Mouse (Mus musculus) gastrocnemius, postnatal 4 days (tissue): ENCODE measurements around the gene Sumo2. TPM values are rescaled to one million over a fixed set of nuclear protein-coding genes. Genes with fewer than 3 reads are reported as not detected.
"Not testable (repeated sequence)": the region's sequence is repeated elsewhere in the genome, so short reads cannot be mapped to it uniquely, and the experiment has no call there.

Experiments used
- DNase-seq, 2 experiments: peaks; one replicate each; pipeline ENCODE4 v3.0.0; 2021 to 2022; ENCODE audit warnings: low spot score in 2 of 2, mixed read lengths in 2 of 2
- long read RNA-seq, 2 experiments: library from polyadenylated mRNA; stranded (forward); transcript quantifications; one replicate each; pipeline ENCODE4 v2.0.0; 2021
- total RNA-seq, 2 experiments: library from RNA; stranded (reverse); gene quantifications; 2 replicates each; pipeline ENCODE4 v1.2.3; 2021

Sumo2 gene
- total RNA-seq = 100 to 1,000 TPM; 230 to 244 TPM
- long read RNA-seq, experiment 1, transcript Sumo2-207 (4 exons, 1,051 nt) = major isoform, 143 of 158 reads
- long read RNA-seq, experiment 1, transcript Sumo2-205 (4 exons, 911 nt) = minor isoform, 10 of 158 reads
- long read RNA-seq, experiment 1, partial matches to known transcripts = 4 of 158 reads
- long read RNA-seq, experiment 1, other reads (novel, unspliced or antisense) = 1 of 158 reads
- long read RNA-seq, experiment 2, transcript Sumo2-205 (4 exons, 911 nt) = minor isoform, 7 of 170 reads
- long read RNA-seq, experiment 2, transcript Sumo2-207 (4 exons, 1,051 nt) = major isoform, 157 of 170 reads
- long read RNA-seq, experiment 2, partial matches to known transcripts = 5 of 170 reads
- long read RNA-seq, experiment 2, other reads (novel, unspliced or antisense) = 1 of 170 reads

GRCm38 (mm10) chr11:115536038-115536681 is at the start of gene Sumo2:
Gene Sumo2, minus strand, starts transcription at chr11:115536276.
- DNase-seq = peak; percentile 99 to 100

- DNase-seq = no peak
These were observed 49.6 kb upstream of the Sumo2 start for GRCm38 (mm10) chr11:115585573-115586100.

DNA sequence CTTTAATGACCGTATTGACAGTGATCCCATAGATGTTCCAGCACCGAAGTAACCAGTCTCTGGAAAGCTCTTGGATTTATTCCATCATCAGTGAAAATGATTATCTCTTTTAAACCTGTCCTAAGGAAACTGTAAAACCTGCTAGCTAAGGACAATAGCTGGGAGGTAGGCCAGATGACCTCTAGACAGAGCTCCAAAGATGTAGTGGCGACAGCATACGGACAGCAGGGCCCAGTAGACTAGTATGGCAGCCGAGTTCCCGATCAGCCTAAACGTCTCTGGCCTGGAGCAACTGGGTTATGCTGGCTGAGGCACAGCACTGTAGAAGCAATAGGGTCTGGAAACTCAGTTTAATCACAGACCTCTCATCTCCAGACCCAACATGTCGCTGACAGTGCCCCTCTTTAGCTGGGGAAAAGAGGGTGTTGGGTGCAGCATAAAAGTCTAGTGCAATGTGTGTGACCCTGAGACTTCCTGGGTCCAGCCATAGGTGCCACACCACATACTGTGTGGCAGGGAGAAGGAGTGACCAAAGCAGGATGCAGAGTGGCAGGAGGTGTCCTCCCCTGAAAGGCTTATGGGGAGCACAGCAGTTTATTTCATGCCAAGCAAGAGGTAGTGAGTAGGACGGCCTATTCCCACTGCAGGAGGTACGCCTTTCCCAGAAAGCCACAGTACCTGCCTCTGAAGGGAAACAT is 48.4 kb upstream of the Sumo2 start:
- no peak for DNase-seq

DNA sequence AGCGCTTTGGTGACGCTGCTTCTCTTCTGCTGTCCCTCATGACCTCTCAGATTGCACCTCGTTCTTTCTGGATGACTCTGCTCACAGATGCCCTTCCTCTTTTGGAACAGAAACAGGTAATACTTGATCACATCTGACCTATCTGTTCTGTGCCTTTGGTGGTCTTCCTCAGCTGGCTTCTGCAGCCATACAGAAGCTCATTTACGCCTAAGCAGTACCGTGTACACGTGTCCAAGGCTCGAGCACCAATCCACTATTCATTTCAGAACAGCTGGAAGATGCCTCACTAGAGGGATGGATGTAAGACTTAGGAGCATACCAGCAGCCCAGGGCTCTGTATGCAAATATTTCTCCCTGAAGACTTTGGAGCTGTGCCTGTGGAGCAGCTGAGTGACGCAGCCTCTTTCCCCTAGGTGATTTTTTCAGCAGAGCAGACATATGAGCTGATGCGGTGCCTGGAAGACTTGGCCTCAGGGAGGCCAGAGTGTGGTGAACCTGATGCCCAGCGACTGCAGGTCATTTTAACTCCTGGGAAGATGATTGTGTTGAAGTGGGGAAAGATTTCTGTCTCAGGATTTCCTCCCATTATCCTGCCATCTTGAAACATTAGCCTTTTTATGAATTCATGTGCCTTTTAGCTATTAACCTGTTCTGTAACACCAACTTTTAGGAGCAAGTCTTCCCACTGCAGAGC is 47.0 kb upstream of the Sumo2 start:
- DNase-seq = no peak

DNA sequence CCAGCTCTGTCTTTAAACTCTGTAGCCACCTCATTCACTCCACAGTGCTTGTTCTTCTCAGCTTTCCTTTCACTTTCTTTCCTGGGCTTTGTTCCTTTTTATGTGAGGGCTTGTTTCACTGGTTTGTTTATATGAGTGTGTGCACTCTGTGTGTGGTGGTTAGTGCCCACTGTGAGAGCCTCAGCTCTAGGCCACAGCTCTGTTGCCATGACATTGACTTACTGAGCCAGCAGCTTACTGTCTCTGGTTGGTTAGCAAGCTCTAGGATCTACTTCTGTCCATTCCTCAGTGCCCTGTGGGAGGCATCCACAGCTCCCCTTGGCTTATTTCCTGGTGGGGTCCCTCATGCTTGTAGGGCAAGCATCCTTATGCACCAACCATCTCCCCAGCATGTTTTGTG is 43.0 kb upstream of the Sumo2 start:
- DNase-seq = no peak

GRCm38 (mm10) chr11:115564961-115565360 is 28.9 kb upstream of the Sumo2 start:
- DNase-seq = no peak

DNA sequence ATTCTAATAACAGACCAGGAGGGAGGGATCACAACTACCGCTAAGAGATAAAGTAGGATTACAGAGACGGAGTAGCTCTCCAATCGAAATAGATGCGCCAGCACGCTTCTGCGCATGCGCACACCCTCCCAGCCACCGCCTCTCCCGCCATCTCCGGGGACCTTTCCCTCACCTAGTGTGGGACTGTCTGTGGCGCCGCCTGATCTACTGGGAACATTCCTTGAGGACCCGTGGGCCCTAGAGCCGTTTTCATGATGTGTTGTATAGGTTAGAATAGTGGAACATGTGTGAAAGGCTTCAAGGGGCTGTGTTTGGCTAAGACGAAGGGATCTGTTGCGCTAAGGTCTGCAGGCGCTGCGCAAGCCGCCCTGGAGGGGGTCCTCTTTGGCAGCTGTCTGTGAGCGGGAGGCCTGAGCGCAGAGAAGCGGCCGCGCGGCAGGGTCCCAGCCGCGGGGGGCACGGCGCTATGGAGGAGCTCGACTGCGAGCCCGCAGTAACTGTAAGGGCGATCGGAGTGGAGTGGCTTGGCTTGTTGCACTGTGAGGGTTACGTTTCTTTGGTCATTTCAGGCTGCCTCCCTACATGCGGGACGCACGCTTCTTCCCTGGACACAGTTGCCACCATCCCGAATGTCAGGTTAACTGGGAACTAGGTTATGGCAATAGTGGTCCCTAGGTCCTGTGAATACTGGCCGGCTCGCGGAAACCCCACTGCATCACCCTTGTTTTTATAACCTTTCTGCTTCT is 28.2 kb upstream of the Sumo2 start, which contains the start of gene Nup85:
Gene Nup85, plus strand, starts transcription at position 371 of the 746 bp plus-strand sequence.
- DNase-seq = peak; percentile 98 to 99

GRCm38 (mm10) chr11:115563406-115563805 is 27.3 kb upstream of the Sumo2 start:
- DNase-seq = no peak

DNA sequence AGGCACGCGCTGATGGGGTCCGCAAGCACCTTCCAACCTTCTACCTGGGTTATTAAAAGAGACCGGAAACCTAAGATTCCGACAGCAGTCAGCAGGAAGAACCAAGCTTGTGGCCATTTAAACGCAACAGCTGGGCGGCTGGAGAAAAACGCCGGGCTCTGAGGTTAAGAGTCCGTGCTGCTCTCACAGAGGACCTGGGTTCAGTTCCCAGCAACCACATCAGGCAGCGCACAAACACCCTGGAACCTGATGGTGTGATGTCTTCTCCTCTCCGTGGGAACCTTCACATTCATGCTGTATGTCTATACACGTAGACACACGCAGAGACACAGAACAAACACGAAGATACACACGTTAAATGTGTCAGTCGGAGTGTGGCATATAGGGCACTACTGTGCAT is 19.6 kb upstream of the Sumo2 start:
- DNase-seq = no peak

- no peak for DNase-seq
These were observed 16.7 kb upstream of the Sumo2 start for GRCm38 (mm10) chr11:115552783-115553182.

DNA sequence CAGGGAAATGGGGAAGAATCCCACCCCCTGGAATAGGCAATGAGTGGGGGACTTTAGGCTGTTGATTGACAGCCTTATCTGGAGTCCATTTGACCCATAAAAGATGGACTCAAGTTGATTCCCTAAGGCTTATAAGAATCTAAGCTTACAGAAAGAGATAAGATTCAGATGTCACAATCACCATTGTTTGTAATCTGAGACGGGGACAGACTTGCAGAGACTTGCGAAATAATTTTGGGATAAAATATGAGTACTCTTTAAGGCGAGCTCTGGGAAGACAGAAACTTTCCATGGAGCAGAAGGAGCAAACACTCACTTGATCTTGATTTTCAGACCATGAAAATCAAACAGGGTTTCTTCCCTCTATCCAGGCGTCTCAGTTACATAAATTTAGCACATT is 7.5 kb upstream of the Sumo2 start:
- DNase-seq = no peak

DNA sequence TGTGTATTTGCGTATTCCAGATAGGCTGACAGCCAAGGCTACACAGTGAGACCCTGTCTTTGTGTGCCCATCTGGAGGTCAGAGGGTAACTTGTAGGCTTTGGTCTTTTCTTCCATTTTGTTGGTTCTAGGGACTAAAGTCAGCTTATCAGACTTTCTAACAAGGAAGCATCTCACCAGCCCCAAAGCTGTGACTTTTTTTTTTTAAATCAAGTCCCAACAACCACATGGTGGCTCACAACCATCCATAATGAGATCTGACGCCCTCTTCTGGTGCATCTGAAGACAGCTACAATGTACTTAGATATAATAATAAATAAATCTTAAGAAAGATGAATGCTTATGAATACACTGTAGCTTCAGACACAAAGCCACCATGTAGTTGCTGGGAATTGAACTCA is 2.0 kb upstream of the Sumo2 start:
- no peak for DNase-seq

DNA sequence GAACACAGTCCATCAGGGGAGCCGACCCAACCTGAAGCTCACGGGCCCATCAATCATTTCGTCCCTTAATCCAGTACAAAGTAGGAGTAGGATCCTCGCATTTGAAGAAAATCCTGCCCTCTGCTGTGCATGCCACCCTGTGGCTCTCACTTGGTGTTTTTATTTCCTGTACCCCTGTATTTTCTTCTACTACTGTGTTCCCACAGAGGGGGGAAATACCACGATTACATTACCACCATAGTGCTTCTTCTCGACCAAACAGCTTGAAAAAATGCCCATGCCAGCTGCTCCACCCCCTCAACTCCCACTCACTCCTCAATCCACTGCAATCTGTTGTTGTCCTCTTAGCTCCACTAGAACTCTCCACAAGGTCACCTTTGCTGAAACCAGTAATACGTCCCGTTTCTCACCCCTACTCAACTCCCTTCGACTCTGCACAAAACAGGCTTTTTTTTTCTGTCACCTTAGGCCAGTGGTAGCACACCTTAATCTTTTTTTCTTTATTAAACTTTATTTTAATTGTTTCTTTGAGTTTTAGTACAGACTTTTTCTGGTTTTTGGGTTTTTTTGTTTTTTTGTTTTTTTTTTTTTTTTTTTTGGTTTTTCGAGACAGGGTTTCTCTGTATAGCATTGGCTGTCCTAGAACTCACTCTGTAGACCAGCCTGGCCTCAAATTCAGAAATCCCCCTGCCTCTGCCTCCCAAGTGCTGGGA is 936 bp upstream of the Sumo2 start:
- DNase-seq = no peak

GRCm38 (mm10) chr11:115535401-115536037 is 557 bp downstream of the Sumo2 start:
- peak; percentile 64 to 78 for DNase-seq

DNA sequence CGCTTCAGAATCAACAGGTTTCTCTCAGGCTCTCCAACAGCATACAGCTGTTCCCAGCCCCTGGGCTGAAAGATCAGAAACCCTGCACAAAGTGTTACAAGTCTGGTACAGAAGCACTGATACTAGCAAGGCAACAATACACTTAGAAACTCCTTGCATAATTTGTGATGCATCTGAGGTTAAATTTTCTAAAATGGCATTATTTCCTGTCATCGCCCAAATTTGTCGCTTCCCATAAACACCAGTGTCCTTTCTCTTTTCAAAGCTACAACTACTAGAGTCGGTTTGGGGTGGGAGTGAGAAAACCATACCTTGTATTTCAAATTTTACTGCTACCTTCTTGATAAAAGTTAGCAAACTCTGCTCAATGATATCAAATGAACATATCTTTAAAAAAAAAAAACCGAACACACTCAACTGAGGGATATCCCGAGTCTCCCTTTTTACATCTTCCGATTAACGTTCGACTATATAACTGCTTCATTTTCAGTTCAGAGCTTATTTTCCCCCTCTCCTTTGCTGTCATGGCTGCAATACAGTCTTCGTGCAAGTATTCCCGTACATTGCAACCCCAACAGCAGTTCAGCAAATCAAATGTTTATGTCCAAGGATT is 1.2 kb downstream of the Sumo2 start:
- DNase-seq = no peak

- DNase-seq = not testable (repeated sequence)
These were observed 9.6 kb downstream of the Sumo2 start for GRCm38 (mm10) chr11:115526446-115526845.

DNA sequence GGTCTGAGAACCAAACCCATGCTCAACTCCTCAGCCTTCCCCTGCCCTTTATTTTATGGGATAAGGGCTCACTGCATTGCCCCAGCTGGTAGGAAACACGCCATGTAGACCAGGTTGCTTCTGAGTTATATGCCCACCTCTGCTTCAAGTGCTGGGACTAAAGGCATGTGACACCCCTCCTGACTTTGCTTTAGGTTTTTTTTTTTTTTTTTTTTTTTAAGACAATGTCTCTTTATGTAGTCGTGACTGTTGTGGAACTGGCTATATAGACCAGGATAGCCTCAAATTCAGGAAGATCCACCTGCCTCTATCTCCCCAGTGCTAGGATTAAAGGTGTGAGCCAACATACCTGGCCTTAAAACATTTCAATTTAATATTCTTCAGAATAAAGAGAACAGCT is 13.4 kb downstream of the Sumo2 start:
- no peak for DNase-seq

GRCm38 (mm10) chr11:115522238-115522637 is 13.8 kb downstream of the Sumo2 start:
- no peak for DNase-seq

DNA sequence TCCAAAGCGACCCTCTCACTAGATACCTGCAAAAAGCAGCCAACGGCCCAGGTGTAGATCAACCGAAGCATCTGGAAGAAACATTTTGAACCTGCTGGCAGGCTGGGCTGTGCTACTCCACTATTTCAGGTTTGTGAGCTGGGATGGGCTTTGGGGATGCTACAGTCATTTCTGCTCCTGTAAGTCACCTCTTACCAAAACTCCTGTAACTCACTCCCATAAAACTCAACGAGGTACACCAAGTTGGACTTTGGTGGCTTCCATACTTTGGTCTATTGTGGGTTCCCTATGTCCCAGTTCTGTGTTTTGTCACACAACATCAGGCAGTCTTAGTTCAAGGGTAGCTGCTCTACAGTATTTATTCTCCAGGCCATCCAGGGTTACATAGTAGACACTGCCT is 15.0 kb downstream of the Sumo2 start:
- DNase-seq = no peak
